Mouse (Mus musculus) C2C12 (cell line): Measurements from ENCODE around the gene Mtmr3. TPM values are rescaled to one million over a fixed set of nuclear protein-coding genes. Genes with fewer than 3 reads are reported as not detected.

ENCODE experiments used
- H3K27me3 ChIP-seq: one replicate; pipeline ENCODE4 v1.6.1; 2011; ENCODE audit not compliant: control insufficient read depth, insufficient read depth, insufficient read length
- H3K36me3 ChIP-seq: one replicate; pipeline ENCODE4 v1.6.1; 2011; ENCODE audit not compliant: control insufficient read depth, insufficient read depth
- H3K4me3 ChIP-seq: one replicate; pipeline ENCODE4 v1.5.1; 2011; ENCODE audit warnings: mild to moderate bottlenecking, control low read depth; ENCODE audit not compliant: poor library complexity, insufficient read depth, severe bottlenecking
- H3K79me2 ChIP-seq: one replicate; pipeline ENCODE4 v1.6.1; 2011; ENCODE audit not compliant: control insufficient read depth, insufficient read depth
- H3K79me3 ChIP-seq: one replicate; pipeline ENCODE4 v1.6.1; 2011; ENCODE audit warnings: low read depth, control low read depth
- H3ac ChIP-seq: one replicate; pipeline ENCODE3; 2011; ENCODE audit warnings: low read depth; ENCODE audit not compliant: control insufficient read depth, insufficient read length
- CEBPB ChIP-seq: IDR thresholded peaks from one replicate; pipeline ENCODE4 v1.6.1; 2011; ENCODE audit warnings: low read depth, mild to moderate bottlenecking, control low read depth, moderate library complexity
- CTCF ChIP-seq: IDR thresholded peaks from one replicate; pipeline ENCODE4 v1.5.1; 2011; ENCODE audit not compliant: control insufficient read depth, insufficient read depth, insufficient read length
- FOSL1 ChIP-seq: IDR thresholded peaks from one replicate; pipeline ENCODE4 v1.8.0; 2011; ENCODE audit warnings: mild to moderate bottlenecking, low read length; ENCODE audit not compliant: poor library complexity, insufficient read depth, severe bottlenecking
- MAX ChIP-seq: IDR thresholded peaks from one replicate; pipeline ENCODE4 v1.6.1; 2011; ENCODE audit warnings: mild to moderate bottlenecking, control low read depth
- MYOD1 ChIP-seq: IDR thresholded peaks from one replicate; pipeline ENCODE4 v1.6.1; 2011; ENCODE audit warnings: low read depth; ENCODE audit not compliant: control insufficient read depth, insufficient read length
- MYOG ChIP-seq: IDR thresholded peaks from one replicate; pipeline ENCODE4 v1.6.1; 2011; ENCODE audit not compliant: control insufficient read depth, insufficient read length; ENCODE audit errors: extremely low read depth
- USF1 ChIP-seq: IDR thresholded peaks from one replicate; pipeline ENCODE4 v1.6.1; 2011; ENCODE audit warnings: low read depth, mild to moderate bottlenecking, control low read depth, moderate library complexity
- long read RNA-seq, 2 experiments: library from polyadenylated mRNA; unstranded; transcript quantifications; one replicate each; pipeline ENCODE4 v2.0.0; 2019 to 2020
- polyA plus RNA-seq: library from polyadenylated mRNA; unstranded; fragments of >200 nt; fragmentation: generic; extraction: Trizol; gene quantifications from one replicate; pipeline ENCODE4 v1.2.1, GENCODE M21; 2012; ENCODE audit warnings: missing spikeins

The Mtmr3 gene
- 13.8 TPM for polyA plus RNA-seq
- long read RNA-seq, experiment 1, partial matches to known transcripts = 3 of 7 reads
- long read RNA-seq, experiment 1, other reads (novel, unspliced or antisense) = 4 of 7 reads
- long read RNA-seq, experiment 2, full-length matches to known transcripts = 4 of 40 reads
- long read RNA-seq, experiment 2, partial matches to known transcripts = 31 of 40 reads
- long read RNA-seq, experiment 2, other reads (novel, unspliced or antisense) = 5 of 40 reads

DNA sequence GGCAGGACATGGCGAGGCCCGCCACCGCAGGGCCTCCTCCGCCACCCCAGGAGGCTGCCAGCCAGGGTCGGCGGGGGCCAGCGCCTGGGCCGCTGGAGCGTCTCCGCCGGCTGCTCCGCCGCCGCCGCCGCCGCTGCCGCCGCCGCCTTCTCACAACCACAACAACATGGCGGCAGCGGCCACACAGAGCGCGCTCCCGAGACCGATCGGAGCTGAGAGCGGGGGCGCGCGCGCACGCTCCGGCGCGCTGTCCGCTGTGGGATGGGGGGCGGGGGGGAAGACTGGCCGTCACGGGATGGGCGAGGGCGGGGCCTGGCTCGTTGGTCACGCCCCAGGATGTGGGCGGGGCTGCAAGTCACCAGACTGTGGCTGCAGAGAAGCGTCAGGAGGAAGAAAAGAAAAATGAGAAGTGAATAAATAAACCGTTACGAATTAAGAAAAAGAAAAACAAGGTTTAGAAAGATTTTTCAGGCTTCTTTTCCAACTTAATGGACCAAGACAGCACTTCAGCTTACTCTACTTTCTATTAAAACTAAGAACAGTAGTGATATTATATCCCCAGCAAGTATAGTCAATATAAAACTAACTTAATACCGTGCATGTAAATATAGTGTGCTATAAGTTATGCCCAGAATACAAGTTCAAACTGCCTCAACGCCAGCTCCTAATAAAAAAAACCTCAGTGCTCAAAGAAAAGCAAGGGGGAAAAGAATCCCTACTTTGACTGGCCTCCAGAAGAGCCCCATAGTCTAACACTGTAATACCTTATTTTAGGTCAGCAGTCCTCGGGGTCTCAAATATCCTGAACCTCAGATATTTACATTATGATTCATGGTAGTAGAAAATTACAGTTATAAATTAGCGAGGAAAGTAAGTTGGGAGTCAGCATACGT is at the start of gene Mtmr3:
Gene Mtmr3 (minus strand): TSS at position 256 of the 893 bp plus-strand sequence.
- Histone ChIP-seq H3K36me3 (no peaks in the 10 kb centered on the region), H3ac (peak within 1 kb of the TSS; percentile 98), H3K79me3 (peaks cover 40% of the 10 kb centered on the region), H3K27me3 (no peaks in the 10 kb centered on the region), H3K4me3 (peak within 1 kb of the TSS; percentile 85), H3K79me2 (peaks cover 46% of the 10 kb centered on the region)
- TF ChIP-seq MAX (no peak), FOSL1 (no peak), MYOG (no peak), USF1 (no peak), CTCF (no peak), CEBPB (no peak), MYOD1 (no peak)

DNA sequence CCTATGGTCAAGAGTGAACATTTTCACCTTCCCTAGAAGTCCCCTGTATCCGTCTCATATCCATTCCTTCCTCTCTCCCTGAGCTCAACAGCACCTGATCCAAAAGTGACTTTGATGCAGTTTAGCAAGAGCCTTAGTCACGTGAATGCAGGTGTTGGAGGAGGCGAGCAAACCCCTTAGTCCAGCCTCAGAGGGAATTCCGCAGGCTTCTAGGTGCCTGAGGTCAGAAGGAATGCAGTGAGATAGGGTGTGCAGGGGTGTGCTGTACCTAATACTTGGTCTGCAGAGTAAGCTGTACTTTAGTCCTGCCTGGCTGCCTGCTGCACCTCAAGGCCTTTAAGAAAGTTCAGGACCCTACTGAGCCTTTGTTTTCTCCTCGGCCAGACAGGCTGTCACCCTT is 49.1 kb upstream of the Mtmr3 start:
- Histone ChIP-seq H3K4me3 (no peak overlapping the region), H3ac (no peak overlapping the region), H3K36me3 (peaks cover 55% of the 10 kb centered on the region), H3K79me3 (peaks cover 17% of the 10 kb centered on the region), H3K79me2 (peaks cover 60% of the 10 kb centered on the region), H3K27me3 (no peaks in the 10 kb centered on the region)
- TF ChIP-seq MAX (no peak), MYOD1 (no peak), MYOG (no peak), USF1 (no peak), CEBPB (no peak), CTCF (no peak), FOSL1 (no peak)

DNA sequence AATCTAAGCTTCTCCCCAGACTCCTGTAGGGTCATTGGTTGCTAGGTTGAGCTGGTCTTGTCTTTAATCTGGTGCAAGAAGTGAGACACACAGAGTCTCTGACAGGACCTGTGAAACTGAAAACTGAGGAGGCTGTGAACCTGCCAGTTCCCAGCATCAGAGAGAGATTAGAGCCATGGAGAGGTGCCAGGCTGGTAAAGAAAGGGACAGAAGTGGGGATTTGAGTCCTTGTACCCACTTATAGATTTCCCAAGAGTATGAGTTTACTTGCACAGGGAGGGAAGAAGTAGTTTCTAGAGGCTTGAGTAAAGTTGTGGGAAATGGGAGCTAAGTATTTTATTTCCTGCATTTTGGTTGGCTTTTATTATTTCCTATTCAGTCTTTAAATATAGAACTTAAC is 46.5 kb upstream of the Mtmr3 start:
- Histone ChIP-seq H3ac (no peak overlapping the region), H3K36me3 (peaks cover 32% of the 10 kb centered on the region), H3K27me3 (no peaks in the 10 kb centered on the region), H3K79me2 (peaks cover 71% of the 10 kb centered on the region), H3K79me3 (peaks cover 26% of the 10 kb centered on the region), H3K4me3 (no peak overlapping the region)
- TF ChIP-seq CEBPB (no peak), MAX (no peak), USF1 (no peak), FOSL1 (no peak), CTCF (no peak), MYOG (no peak), MYOD1 (no peak)

DNA sequence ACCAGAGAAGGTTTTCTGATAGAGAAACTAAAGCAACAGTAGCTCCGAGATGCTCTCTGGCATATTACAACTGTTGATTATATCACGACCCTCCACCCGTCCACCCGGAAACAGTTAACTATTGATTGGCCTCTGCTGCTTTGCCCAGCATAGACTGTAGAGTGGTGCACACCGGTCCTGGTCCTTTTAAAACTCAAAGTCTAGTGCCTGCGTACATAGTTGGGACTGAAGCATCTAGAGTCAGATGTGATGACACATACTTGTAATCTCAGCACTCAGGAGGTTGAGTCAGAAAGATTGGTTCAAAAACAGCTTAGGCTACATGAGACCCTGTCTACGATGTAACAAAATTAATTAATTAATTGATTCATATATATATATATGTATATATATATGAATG is 43.6 kb upstream of the Mtmr3 start:
- peaks cover 20% of the 10 kb centered on the region for H3K36me3 ChIP-seq
- H3ac ChIP-seq = peak overlapping the region; percentile 99
- H3K79me3 ChIP-seq = peaks cover 24% of the 10 kb centered on the region
- peaks cover 51% of the 10 kb centered on the region for H3K79me2 ChIP-seq
- peak overlapping the region; percentile 82 for H3K4me3 ChIP-seq
- TF ChIP-seq FOSL1 (no peak), USF1 (no peak), MYOD1 (no peak), MYOG (no peak), CEBPB (no peak), CTCF (no peak), MAX (no peak)
- H3K27me3 ChIP-seq = no peaks in the 10 kb centered on the region

DNA sequence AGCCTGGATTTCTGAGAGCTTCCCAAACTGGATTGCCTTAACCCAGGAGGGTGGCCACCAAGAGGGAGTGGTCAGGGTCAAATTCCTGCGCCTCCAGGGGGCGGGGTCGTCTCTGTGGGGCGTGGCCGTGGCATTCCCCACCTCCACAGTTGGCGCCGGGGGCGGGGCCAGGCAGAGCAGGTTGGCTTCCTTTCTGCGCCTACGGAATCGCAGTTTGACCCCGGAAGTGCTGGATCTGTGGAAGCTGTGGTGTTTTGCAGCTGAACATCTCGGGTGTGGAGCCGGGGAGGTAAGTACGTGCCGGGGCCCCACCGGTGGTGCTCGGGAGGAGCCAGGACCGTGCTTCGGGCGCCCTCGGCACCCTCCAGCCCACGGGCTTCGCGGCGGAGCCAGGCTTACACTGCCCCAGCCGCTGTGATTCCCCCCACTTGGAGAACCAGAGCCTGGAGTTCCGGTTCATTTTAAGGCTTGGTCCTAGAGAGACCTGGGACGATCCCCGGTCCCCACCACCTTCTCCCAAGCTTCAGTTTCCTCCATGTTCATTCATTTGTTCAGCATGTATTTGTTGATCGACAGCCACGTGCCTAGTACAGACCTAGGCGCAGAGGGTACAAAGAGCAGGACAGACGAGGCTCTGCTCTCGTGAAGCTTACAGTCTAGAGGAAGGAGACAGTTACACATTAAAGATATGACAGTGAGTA is 43.0 kb upstream of the Mtmr3 start, which contains the start of gene Ascc2:
Gene Ascc2 (plus strand): TSS at position 214 of the 701 bp plus-strand sequence.
- Histone ChIP-seq H3K36me3 (peaks cover 18% of the 10 kb centered on the region), H3K27me3 (no peaks in the 10 kb centered on the region), H3K79me2 (peaks cover 45% of the 10 kb centered on the region), H3K4me3 (peak within 1 kb of the TSS; percentile 82), H3K79me3 (peaks cover 23% of the 10 kb centered on the region), H3ac (peak within 1 kb of the TSS; percentile 99)
- TF ChIP-seq MYOG (no peak), MAX (no peak), CEBPB (no peak), CTCF (no peak), MYOD1 (no peak), USF1 (no peak), FOSL1 (no peak)
